Mouse (Mus musculus): ENCODE measurements around the gene Ints1. TPM values are rescaled to one million over a fixed set of nuclear protein-coding genes. Genes with fewer than 3 reads are reported as not detected.
A peak's percentile ranks its signal among the peaks of the same experiment; 100 is the strongest.
"Not testable (repeated sequence)": the region's sequence is repeated elsewhere in the genome, so short reads cannot be mapped to it uniquely, and the experiment has no call there.

Ints1 gene
- polyA plus RNA-seq, 2 experiments: 12.1 to 13.5 TPM

DNA sequence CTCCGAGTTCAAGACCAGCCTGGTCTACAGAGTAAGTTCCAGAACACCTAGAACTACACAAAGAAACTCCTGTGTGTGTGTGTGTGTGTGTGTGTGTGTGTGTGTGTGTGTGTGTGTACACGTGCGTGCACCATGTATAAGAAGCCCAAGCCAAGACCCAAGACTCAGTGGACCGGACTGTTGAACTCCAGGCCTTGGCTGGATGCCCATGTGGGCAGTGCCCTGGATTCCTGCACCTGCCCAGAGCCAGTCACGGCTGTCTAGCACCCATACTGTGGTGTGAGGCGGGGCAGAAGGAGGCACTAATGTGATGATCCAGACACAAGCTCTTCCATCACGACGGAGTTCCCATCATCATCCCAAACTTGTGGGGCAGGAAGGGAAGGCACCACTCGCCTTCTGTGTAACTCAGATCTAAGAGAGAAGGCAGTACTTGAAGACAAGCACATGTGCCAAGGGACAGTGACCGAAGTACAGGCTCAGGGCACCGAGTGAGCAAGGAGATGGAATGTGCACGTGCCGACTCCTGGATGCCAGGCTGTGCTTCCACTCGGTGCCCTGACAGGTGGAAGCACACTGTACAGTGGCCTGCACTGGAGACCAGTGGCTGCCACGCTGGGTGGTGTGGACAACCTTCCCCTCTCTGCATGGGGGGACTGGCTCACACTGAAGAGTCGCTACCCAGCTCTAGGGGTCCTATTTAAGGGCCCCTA is 25.9 kb downstream of the Ints1 start:
- H3K27ac ChIP-seq: no peak overlapping the region
- no peaks in the 10 kb centered on the region; a peak in 1 of 4 replicates for H3K4me1 ChIP-seq (replicated peaks; ENCODE audit: control insufficient read depth in 2 of 2, insufficient read depth in 2 of 2, low read length in 1 of 2)
- no peaks in the 10 kb centered on the region for H3K9me3 ChIP-seq (ENCODE audit: control insufficient read depth, low read length)
- H3K9ac ChIP-seq (replicated peaks): no peak overlapping the region
- no peak overlapping the region for H3K4me2 ChIP-seq (ENCODE audit: low read depth)
- 76% methylated on average over 16 of the region's 16 CpGs for WGBS (ENCODE audit: insufficient replicate concordance)
- TF ChIP-seq EP300 (IDR thresholded peaks at IDR 0.05; ENCODE audit: low read depth): no peak
- no peak for TF ChIP-seq CTCF (IDR thresholded peaks at IDR 0.05; ENCODE audit: low read depth)
- no peaks in the 10 kb centered on the region; the same call in 1 of the 2 replicates for H3K36me3 ChIP-seq (replicated peaks; ENCODE audit: control insufficient read depth, insufficient read depth, low read depth)
- ATAC-seq (ENCODE audit: insufficient read depth): no peak
- DNase-seq (ENCODE audit: low read depth in 3 of 3, low spot score in 3 of 3): no peak
- no peaks in the 10 kb centered on the region for H3K27me3 ChIP-seq (ENCODE audit: control insufficient read depth, insufficient read depth, low read length)
- H3K4me3 ChIP-seq (ENCODE audit: insufficient read depth in 1 of 2, low read depth in 2 of 2, low read length in 2 of 2): no peak overlapping the region

DNA sequence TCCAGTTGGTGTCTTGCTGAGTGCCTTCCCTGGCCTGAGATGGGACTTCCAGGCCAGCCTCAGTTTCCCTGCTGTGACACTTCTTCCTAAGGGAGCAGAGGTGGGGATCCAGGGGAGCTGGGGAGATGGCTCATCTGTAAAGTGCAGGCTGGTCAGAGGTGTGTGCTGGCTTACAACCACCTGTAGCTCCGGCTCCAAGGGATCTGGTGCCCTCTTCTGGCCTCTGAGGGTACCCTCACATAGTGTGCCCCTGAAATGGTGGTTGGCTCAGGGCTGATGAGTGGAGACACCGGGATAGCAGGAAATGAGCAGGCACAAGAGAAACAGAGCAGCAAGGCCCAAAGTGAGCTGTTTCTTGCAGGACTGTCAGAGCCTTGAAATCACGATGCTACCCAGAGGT is 29.7 kb downstream of the Ints1 start:
- Histone ChIP-seq H3K4me3 (ENCODE audit: insufficient read depth in 1 of 2, low read depth in 2 of 2, low read length in 2 of 2) (no peak overlapping the region), H3K9me3 (ENCODE audit: control insufficient read depth, low read length) (no peaks in the 10 kb centered on the region), H3K4me1 (replicated peaks; ENCODE audit: control insufficient read depth in 2 of 2, insufficient read depth in 2 of 2, low read length in 1 of 2) (peaks cover 5 to 12% of the 10 kb centered on the region in 2 experiments), H3K36me3 (replicated peaks; ENCODE audit: control insufficient read depth, insufficient read depth, low read depth) (no peaks in the 10 kb centered on the region), H3K9ac (replicated peaks) (no peak overlapping the region), H3K27ac (no peak overlapping the region), H3K4me2 (ENCODE audit: low read depth) (no peak overlapping the region), H3K27me3 (ENCODE audit: control insufficient read depth, insufficient read depth, low read length) (no peaks in the 10 kb centered on the region)
- DNase-seq (ENCODE audit: low read depth in 3 of 3, low spot score in 3 of 3) (peak in 1 of 3 experiments; percentile 58), ATAC-seq (ENCODE audit: insufficient read depth) (peak; percentile 78)
- TF ChIP-seq EP300 (IDR thresholded peaks at IDR 0.05; ENCODE audit: low read depth) (no peak), CTCF (IDR thresholded peaks at IDR 0.05; ENCODE audit: low read depth) (peak; percentile 98)
- 6% methylated on average over 3 of the region's 3 CpGs for WGBS (ENCODE audit: insufficient replicate concordance)

DNA sequence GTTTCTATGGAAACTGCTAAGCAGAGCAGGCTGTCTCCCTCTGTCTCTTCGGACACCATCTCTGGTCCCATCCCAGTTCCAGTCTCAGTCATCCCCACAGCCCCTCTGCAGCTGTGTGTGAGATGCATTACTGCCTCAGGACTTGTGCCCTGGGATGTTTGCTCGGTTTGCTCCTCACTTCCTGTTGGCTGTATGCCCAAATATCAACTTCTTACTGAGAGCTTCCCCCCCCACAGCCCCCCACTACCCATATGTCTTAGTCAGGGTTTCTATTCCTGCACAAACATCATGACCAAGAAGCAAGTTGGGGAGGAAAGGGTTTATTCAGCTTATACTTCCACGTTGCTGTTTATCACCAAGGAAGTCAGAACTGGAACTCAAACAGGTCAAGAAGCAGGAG is 32.8 kb downstream of the Ints1 start:
- H3K36me3 ChIP-seq (replicated peaks; ENCODE audit: control insufficient read depth, insufficient read depth, low read depth); H3K9ac ChIP-seq (replicated peaks); H3K27ac ChIP-seq; H3K9me3 ChIP-seq (ENCODE audit: control insufficient read depth, low read length); ATAC-seq (ENCODE audit: insufficient read depth); DNase-seq (ENCODE audit: low read depth in 3 of 3, low spot score in 3 of 3); H3K4me2 ChIP-seq (ENCODE audit: low read depth); H3K4me3 ChIP-seq (ENCODE audit: insufficient read depth in 1 of 2, low read depth in 2 of 2, low read length in 2 of 2); H3K27me3 ChIP-seq (ENCODE audit: control insufficient read depth, insufficient read depth, low read length): not testable (repeated sequence)
- WGBS (ENCODE audit: insufficient replicate concordance): 19% methylated on average over 3 of the region's 3 CpGs
- peaks cover 27 to 34% of the 10 kb centered on the region in 2 experiments for H3K4me1 ChIP-seq (replicated peaks; ENCODE audit: control insufficient read depth in 2 of 2, insufficient read depth in 2 of 2, low read length in 1 of 2)

DNA sequence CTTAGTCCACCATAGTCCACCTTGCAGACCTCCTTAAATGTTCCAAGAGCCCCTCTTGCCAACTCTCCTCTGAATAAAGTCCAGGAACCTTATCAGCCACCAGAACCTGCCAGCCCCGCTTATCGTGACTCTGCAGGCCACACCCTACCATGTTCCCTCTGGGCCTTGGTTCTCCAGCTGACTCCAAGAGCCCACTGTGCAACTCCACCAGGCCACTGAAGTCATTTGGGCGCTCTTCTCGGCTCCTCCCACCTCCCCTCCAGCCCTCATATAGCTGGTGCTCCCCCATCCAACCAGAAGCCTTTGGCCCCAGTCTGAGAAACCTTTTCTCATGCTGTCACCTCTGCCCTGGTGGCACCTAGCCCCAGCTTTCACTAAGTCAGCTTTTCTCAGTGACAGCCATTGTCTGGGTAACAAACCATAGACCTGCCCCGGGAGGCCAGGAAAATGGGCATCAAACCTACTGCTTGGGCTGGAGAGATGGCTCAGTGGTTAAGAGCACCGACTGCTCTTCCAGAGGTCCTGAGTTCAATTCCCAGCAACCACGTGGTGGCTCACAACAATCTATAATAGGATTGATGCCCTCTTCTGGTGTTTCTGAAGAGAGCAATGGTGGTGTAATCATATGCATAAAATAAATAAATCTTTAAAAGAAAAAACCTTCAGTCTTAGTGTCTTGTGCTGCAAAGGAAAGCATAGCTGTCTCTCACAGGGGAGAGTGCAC is 36.7 kb downstream of the Ints1 start:
- peak overlapping the region; percentile 96 for H3K4me2 ChIP-seq (ENCODE audit: low read depth)
- H3K36me3 ChIP-seq (replicated peaks; ENCODE audit: control insufficient read depth, insufficient read depth, low read depth): no peaks in the 10 kb centered on the region
- DNase-seq (ENCODE audit: low read depth in 3 of 3, low spot score in 3 of 3): peak; percentile 92 to 94 (median 94)
- peak overlapping the region; percentile 96 for H3K27ac ChIP-seq
- H3K9ac ChIP-seq (replicated peaks): peak overlapping the region; percentile 68
- no peaks in the 10 kb centered on the region for H3K27me3 ChIP-seq (ENCODE audit: control insufficient read depth, insufficient read depth, low read length)
- peak; percentile 76 for ATAC-seq (ENCODE audit: insufficient read depth)
- H3K4me3 ChIP-seq (ENCODE audit: insufficient read depth in 1 of 2, low read depth in 2 of 2, low read length in 2 of 2): peak overlapping the region; percentile 28 to 53
- H3K4me1 ChIP-seq (replicated peaks; ENCODE audit: control insufficient read depth in 2 of 2, insufficient read depth in 2 of 2, low read length in 1 of 2): peaks cover 42 to 57% of the 10 kb centered on the region in 2 experiments
- peak; percentile 97 for TF ChIP-seq EP300 (IDR thresholded peaks at IDR 0.05; ENCODE audit: low read depth)
- peak; percentile 47 for TF ChIP-seq CTCF (IDR thresholded peaks at IDR 0.05; ENCODE audit: low read depth)
- no peaks in the 10 kb centered on the region for H3K9me3 ChIP-seq (ENCODE audit: control insufficient read depth, low read length)
- WGBS (ENCODE audit: insufficient replicate concordance): 31% methylated on average over 7 of the region's 7 CpGs

Data from liver, embryonic 14.5 days (tissue).